Mouse (Mus musculus): ENCODE data around the gene Trip4.

Gene Trip4

DNA sequence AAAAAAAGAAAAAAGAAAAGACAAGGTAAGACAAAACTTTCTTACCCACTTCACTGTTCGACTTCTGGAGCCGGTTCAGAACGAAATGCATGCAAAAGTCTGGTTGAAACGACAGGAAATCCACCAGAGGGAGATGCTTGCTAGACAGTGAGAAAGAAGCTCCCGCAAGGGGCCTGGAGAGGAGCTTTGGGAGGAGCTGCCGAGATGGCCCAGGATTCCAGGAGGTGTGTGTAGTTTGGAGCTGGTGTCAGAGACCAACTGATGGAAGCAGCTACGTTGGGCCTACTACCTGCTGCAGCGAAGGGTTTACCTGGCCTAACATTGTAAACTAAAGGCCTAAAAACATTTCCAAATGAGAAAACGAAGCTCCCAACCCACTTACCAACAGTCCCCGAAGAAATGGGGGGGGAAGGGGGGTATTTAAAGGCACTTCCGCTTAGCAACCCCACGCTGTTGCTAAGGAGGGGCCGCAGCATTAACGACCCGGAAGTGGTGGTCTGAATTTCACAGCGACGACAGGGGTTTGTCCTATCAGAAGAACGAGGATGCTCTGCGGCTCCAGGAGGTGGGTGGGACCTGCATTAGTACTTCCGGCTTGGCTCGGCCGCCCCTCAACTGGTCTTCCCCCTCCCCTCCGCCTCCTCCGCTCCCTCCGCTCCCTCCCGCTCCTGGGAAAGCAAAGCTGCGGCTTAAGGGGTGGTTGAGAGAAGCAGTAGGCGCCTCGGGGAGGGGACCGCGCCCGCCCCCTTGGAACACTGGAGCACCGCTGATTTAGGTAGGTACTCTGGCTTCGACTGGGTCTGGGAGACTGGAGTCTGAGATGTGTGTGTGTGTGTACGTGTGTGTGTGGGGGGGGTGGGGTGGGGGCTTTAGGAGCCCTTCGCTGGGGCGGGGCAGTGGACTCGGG, at the start of gene Trip4, which contains the start of gene Csnk1g1:
Gene Trip4 (minus strand): TSS at position 401 of the 907 bp plus-strand sequence.
Gene Csnk1g1 (plus strand): TSS at position 531 of the 907 bp plus-strand sequence.
- peak; percentile 99 for DNase-seq

- no peak for DNase-seq
Observed at GRCm38 (mm10) chr9:65951082-65951587, 42.5 kb upstream of the Trip4 start.

DNA sequence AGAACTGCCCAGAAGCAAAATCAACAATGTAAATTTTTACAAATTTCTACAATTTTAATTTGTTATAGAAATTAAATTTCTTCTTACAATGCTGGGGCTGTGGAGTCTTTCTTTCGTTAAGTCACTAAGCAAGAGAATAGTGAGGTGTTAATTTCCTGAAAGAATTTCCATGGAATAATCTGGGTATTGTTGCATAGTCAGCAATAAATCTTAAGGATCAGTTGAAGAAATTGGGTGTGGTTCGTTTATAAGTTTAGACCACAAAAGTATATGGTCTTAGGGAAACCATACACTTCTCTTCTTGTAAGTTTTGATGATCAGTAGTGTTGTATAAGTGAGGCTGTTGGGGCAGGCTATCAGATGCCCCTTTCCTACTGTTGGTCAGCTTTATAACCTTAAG, 29.0 kb upstream of the Trip4 start:
- no peak for DNase-seq

DNA sequence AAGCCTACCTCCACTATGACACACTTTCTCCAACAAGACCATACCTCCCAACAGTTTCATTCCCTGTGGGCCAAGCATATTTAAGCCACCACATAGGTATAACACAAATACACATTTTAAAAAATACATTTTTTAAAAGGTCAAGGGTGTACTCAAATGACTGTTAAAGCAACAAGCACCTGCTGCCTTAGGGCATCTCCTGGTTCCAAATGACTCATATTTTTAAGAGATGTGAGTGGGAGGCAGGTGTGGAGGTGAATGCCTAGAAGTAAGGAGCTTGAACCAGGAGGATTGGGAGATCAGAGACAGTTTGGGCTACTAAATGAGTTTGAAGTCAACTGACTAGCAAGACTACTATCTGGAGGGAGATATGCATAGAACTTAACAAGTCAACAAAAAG, 21.2 kb upstream of the Trip4 start:
- no peak for DNase-seq

DNA sequence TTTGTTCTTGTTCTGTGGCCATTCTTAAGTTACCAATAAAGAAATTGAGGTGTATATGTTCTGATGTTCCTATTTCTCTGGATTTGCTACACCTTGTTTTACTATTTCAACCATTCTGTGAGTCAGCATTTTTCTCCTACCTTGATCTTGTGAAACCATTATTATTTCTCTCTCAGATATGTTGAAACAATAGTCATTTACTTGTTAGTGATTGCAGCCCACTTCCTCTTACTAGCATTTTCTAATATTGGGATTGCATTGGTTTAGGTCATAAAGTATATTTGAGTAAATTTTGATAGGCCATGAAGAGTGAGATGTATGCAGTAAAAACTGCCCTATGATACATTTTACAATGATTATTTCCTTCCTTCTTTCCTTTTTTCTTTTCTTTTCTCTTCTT, 19.9 kb upstream of the Trip4 start:
- no peak for DNase-seq

DNA sequence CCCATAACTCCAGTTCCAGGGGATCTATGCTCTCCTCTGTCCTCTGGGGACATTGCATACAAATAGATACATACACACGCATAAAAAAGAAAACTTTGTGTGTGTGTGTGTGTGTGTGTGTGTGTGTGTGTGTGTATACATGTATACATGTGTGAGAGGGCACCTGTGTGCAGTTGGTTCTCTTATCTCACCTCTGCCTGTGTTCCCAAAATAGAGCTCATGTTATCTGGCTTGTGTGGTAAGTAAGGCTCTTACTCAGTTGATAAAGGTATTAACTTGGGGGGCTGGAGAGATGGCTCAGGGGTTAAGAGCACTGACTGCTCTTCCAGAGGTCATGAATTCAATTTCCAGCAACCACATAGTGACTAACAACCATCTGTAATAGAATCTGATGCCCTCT, 8.4 kb upstream of the Trip4 start:
- no peak for DNase-seq

- no peak for DNase-seq
Observed at GRCm38 (mm10) chr9:65913976-65914375, 5.4 kb upstream of the Trip4 start.

GRCm38 (mm10) chr9:65909837-65910236, 1.2 kb upstream of the Trip4 start:
- DNase-seq, result no peak

- DNase-seq, result no peak
Observed at GRCm38 (mm10) chr9:65909301-65909801, 757 bp upstream of the Trip4 start.

- DNase-seq, result no peak
Observed at GRCm38 (mm10) chr9:65903419-65903818, 5.2 kb downstream of the Trip4 start.

DNA sequence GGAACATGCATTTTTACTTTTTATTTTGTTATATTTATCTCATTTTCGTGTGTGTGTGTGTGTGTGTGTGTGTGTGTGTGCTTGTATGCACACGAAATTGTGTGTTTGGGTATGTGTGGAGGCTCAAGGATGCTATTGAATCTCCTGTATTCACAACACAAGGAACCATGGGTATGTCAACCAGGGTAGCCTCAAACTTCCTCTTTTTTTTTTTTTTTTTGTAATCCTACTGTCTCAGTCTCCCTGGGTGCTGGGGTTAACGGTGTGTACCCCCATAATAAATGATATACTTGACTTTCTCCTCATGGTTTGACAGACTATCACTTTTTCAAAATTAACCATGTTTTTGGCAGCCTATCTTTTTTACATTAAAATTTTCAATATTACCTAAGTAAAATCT, 5.7 kb downstream of the Trip4 start:
- no peak for DNase-seq

GRCm38 (mm10) chr9:65896977-65897376, 11.6 kb downstream of the Trip4 start:
- DNase-seq, result no peak

- DNase-seq, result peak; percentile 18
Observed at GRCm38 (mm10) chr9:65891126-65891525, 17.5 kb downstream of the Trip4 start.

DNA sequence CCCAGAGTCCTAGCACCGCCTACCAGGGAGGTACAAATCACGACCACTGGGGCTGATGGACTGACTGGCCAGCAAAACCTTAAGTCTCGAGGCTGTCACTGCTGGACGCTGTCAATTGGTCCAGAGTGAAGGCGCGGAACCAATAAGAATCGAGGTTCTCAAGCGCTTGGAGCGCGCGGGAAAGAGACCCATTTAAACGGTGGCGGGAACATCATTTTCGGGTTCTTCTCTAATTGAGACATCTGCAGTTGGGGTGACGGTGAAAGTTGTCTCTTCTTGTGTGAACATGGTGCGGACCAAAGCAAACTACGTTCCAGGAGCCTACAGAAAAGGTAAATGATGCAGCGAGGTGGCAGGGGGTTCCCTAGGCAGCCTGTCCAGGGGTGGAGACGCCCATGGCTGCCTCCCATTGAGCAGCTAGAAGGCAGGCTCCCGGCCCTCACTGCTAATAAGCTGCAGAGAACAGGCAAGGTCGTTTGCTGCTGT, 18.4 kb downstream of the Trip4 start, which contains the start of gene Pclaf:
Gene Pclaf (plus strand): TSS at position 95 of the 486 bp plus-strand sequence.
- DNase-seq, result peak; percentile 95

GRCm38 (mm10) chr9:65884564-65885315, 23.9 kb downstream of the Trip4 start:
- peak; percentile 93 for DNase-seq

DNA sequence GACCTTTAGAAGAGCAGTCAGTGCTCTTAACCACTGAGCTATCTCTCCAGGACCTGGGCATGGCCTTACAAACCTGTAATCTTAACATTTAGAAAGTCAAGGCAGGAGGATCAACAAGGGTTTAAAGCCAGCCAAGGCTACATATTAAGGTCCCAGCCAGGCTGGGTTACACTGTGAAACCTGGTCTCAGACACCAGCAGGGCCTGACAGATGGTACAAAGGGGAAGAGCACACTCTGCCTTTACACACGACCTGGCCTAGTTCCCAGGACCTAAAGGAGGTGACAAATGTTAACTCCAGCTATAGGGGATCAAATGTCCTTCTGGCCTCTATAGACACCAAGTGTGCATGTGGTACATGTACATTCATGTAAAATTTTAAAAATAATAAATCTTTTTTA, 48.9 kb downstream of the Trip4 start:
- peak; percentile 35 for DNase-seq

DNA sequence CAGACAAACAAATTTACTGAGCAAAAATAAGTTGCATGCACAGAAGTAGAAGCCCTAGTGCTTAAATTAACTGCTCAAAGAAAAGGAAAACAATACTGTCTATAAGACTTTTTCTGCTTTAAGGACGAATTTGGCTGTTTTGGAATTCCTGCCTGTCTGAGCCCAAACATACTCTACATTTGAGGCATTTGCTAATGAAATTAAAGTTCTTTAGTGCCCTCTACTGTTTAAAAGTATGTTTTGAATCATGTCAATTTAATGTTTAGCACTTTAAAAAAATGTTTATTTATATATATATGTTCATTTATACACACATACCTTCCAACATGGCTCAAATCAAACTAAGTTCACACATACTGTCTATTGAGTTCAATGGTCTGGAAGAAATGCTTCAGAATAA, 58.4 kb downstream of the Trip4 start:
- DNase-seq, result peak; percentile 44

- DNase-seq, result no peak
Observed at GRCm38 (mm10) chr9:65848154-65848553, 60.4 kb downstream of the Trip4 start.

GRCm38 (mm10) chr9:65844421-65845165, 64.0 kb downstream of the Trip4 start:
- no peak for DNase-seq

- no peak for DNase-seq
Observed at GRCm38 (mm10) chr9:65839841-65840240, 68.8 kb downstream of the Trip4 start.

GRCm38 (mm10) chr9:65836916-65837315, 71.7 kb downstream of the Trip4 start:
- DNase-seq, result no peak

- peak; percentile 93 for DNase-seq
Observed at GRCm38 (mm10) chr9:65834628-65835354, 73.8 kb downstream of the Trip4 start.
